ENCODE assay signal across 13 mouse cellular contexts in the genomic region with DNA sequence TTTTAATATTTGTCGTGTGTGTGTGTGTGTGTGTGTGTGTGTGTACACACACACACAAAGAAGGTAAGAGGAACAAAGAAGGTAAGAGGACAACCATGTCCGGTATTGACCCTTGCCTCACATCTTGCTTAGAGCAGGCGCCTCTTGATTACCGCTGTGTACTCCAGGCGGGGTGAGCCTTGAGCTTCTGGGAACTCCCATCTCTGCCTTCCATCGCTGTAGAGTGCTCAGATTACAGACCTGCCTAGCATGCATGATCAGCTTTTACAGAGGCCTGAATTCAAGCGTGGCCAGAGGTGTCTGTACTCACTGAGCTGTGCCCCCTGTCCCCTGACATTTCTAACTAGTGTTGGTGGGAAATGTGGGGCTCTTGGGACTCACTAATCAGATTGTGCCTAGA. TPM values are rescaled to one million over a fixed set of nuclear protein-coding genes. Genes with fewer than 3 reads are reported as not detected.
A peak's percentile ranks its signal among the peaks of the same experiment; 100 is the strongest.
DNase-seq lines count a peak whose midpoint lies in the region; ATAC-seq and TF ChIP-seq lines count a peak whose summit lies in the region.
"Had no signal": no experiment of that assay in that cellular context is flagged by ENCODE, and none has a peak within 500 bp of the region (broad histone marks: within the 10 kb centered on the region; RNA-seq: fewer than 3 reads in every experiment).

No protein-coding gene starts in this region.

- no peaks in the 10 kb centered on the region for H3K27me3 ChIP-seq in kidney, embryonic 16.5 days (ENCODE audit: insufficient read depth, low read length)
- H3K27me3 ChIP-seq in limb, embryonic 12.5 days: no peaks in the 10 kb centered on the region
- H3K27me3 ChIP-seq in small intestine, adult 2 months (ENCODE audit: control insufficient read depth, insufficient read depth, low read length): no peaks in the 10 kb centered on the region

- no peak overlapping the region; the same call in 1 of the 2 replicates for H3K9ac ChIP-seq in kidney, embryonic 16.5 days (replicated peaks; ENCODE audit: low read length)
- H3K9ac ChIP-seq in limb, embryonic 12.5 days (replicated peaks): no peak overlapping the region

- peak; percentile 93 for ATAC-seq in kidney, embryonic 16.5 days (ENCODE audit: low FRiP score, low TSS enrichment)
- ATAC-seq in limb, embryonic 12.5 days (ENCODE audit: insufficient number of reproducible peaks, insufficient read depth, low FRiP score, low TSS enrichment, low read depth): peak; percentile 52; the same call in 1 of the 2 replicates
- ATAC-seq: activated CD4-positive, CD25-positive, alpha-beta regulatory T cell, adult 4 months had no signal

- no peak for TF ChIP-seq POLR2A in small intestine, adult 2 months (IDR thresholded peaks at IDR 0.05; ENCODE audit: low read depth, low read length)

- TF ChIP-seq CTCF in small intestine, adult 2 months (IDR thresholded peaks at IDR 0.05; ENCODE audit: extremely low read depth, insufficient read length, insufficient replicate concordance, low read depth, low read length): no peak

- DNase-seq in kidney, postnatal 14 days: no peak
- DNase-seq in ZHBTc4 (ENCODE audit: low read depth, low spot score): peak; percentile 58
- DNase-seq in natural killer cell, adult 2 months (ENCODE audit: low spot score in 2 of 2): no peak
- DNase-seq in urinary bladder, postnatal 4 days (ENCODE audit: low spot score in 2 of 2): no peak
- DNase-seq in right cerebral cortex, postnatal 14 days: no peak
- DNase-seq: cerebellum, adult 11 months; retina, postnatal 1 day had no signal

- H3K9me3 ChIP-seq in kidney, embryonic 16.5 days (ENCODE audit: low read length): no peaks in the 10 kb centered on the region
- no peaks in the 10 kb centered on the region for H3K9me3 ChIP-seq in limb, embryonic 12.5 days

- H3K27ac ChIP-seq in kidney, embryonic 16.5 days (ENCODE audit: low read length): peak overlapping the region; percentile 94
- peak overlapping the region; percentile 77 for H3K27ac ChIP-seq in limb, embryonic 12.5 days
- H3K27ac ChIP-seq in small intestine, adult 2 months (ENCODE audit: insufficient read depth, low read depth, low read length): peak overlapping the region; percentile 11; the same call in 1 of the 2 replicates

- no peak overlapping the region for H3K4me2 ChIP-seq in kidney, embryonic 16.5 days (replicated peaks; ENCODE audit: low read depth, low read length)
- H3K4me2 ChIP-seq in limb, embryonic 12.5 days: no peak overlapping the region

- no peaks in the 10 kb centered on the region for H3K36me3 ChIP-seq in kidney, embryonic 16.5 days (ENCODE audit: insufficient read depth, low read length)
- H3K36me3 ChIP-seq in limb, embryonic 12.5 days: no peaks in the 10 kb centered on the region
- no peaks in the 10 kb centered on the region for H3K36me3 ChIP-seq in small intestine, adult 2 months (ENCODE audit: control insufficient read depth, insufficient read depth, low read length)

- 48% methylated on average over 7 of the region's 7 CpGs for WGBS in kidney, embryonic 16.5 days
- 70% methylated on average over 7 of the region's 7 CpGs for WGBS in limb, embryonic 12.5 days
- 51% methylated on average over 7 of the region's 7 CpGs for WGBS in small intestine, adult 2 months

- H3K4me3 ChIP-seq in kidney, embryonic 16.5 days (ENCODE audit: low read length): no peak overlapping the region
- no peak overlapping the region for H3K4me3 ChIP-seq in limb, embryonic 12.5 days (replicated peaks)
- H3K4me3 ChIP-seq in small intestine, adult 2 months (ENCODE audit: low read depth, low read length): no peak overlapping the region

- H3K4me1 ChIP-seq in kidney, embryonic 16.5 days (ENCODE audit: insufficient read depth, low read length): peaks cover 40% of the 10 kb centered on the region
- peaks cover 27% of the 10 kb centered on the region for H3K4me1 ChIP-seq in limb, embryonic 12.5 days (replicated peaks)
- peaks cover 12% of the 10 kb centered on the region for H3K4me1 ChIP-seq in small intestine, adult 2 months (ENCODE audit: control insufficient read depth, insufficient read depth, insufficient read length, low read length)

RNA-seq across cellular contexts. Expression of gene Ptma, which starts 45.1 kb away (rescaled TPM):
- polyA plus RNA-seq in kidney, embryonic 16.5 days (2015; fragmentation: Nextera tagmentation; extraction: Ambion mirVana): 2,279 and 2,662 TPM in 2 replicates
- 3,930 and 4,018 TPM in 2 replicates for polyA plus RNA-seq in limb, embryonic 12.5 days (2016; fragmentation: Nextera tagmentation; extraction: Ambion mirVana)
- polyA plus RNA-seq in small intestine, adult 2 months (2012; rRNA removed): 212 and 749 TPM in 2 replicates

RNA-seq across cellular contexts. Expression of gene Tex44, which starts 55.3 kb away (rescaled TPM):
- not detected in 2 replicates for polyA plus RNA-seq in kidney, embryonic 16.5 days (2015; fragmentation: Nextera tagmentation; extraction: Ambion mirVana)
- not detected in 2 replicates for polyA plus RNA-seq in limb, embryonic 12.5 days (2016; fragmentation: Nextera tagmentation; extraction: Ambion mirVana)
- not detected in 2 replicates for polyA plus RNA-seq in small intestine, adult 2 months (2012; rRNA removed)
- polyA plus RNA-seq: activated CD4-positive, CD25-positive, alpha-beta regulatory T cell, adult 4 months; heart, embryonic 16.5 days; limb, embryonic 11.5 days had no signal

RNA-seq across cellular contexts. Expression of gene Nmur1, which starts 55.4 kb away (rescaled TPM):
- 0.12 TPM in 1 of 2 replicates, not detected in the other for polyA plus RNA-seq in kidney, embryonic 16.5 days (2015; fragmentation: Nextera tagmentation; extraction: Ambion mirVana)
- not detected in 2 replicates for polyA plus RNA-seq in limb, embryonic 12.5 days (2016; fragmentation: Nextera tagmentation; extraction: Ambion mirVana)
- polyA plus RNA-seq in small intestine, adult 2 months (2012; rRNA removed): 5.6 and 11.1 TPM in 2 replicates
- polyA plus RNA-seq: heart, embryonic 16.5 days had no signal

Comparison
In these comparisons a context has a peak if more than half of its experiments do, and no peak if none do; other contexts are left out.
1. H3K27ac ChIP-seq: peak in every context shown above with its lines; median percentile 94 in kidney, embryonic 16.5 days; 77 in limb, embryonic 12.5 days; 11 in small intestine, adult 2 months.